Mouse (Mus musculus) T-helper 1 cell (primary cell): ENCODE measurements around the gene Atp5f1.
"Not testable (repeated sequence)": the region's sequence is repeated elsewhere in the genome, so short reads cannot be mapped to it uniquely, and the experiment has no call there.

Experiments used
- in situ Hi-C: fragments of 300-600 bp; cut with MboI, MseI; formaldehyde crosslinking; loops from one replicate; pipeline ENCODE4 v1.15.1; 2025; ENCODE audit warnings: high pct_unique_total_duplicates

Atp5f1 gene

DNA sequence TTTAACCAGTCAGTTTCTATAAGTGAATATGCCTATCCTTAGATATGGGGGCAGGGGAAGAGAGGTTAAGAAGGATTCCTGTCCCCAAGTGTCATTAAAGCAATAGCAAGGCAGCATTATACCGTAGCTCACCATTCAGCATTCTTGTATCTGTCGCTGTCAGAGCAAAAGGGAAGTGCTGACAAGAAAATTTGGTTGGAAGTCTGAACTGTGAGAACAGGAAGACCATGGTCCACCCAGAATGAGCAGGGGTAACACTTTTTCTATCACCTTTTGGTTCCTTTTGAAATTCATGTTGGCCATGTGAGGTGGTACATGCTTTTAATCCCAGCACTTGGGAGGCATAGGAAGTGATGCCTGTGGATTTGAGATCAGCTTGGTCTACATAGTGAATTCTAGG lies 28.8 kb downstream of the Atp5f1 start:
- in situ Hi-C loops, result no loop called here

- in situ Hi-C loops, result no loop called here
Observed at GRCm38 (mm10) chr3:105929821-105930220, 30.1 kb downstream of the Atp5f1 start.

DNA sequence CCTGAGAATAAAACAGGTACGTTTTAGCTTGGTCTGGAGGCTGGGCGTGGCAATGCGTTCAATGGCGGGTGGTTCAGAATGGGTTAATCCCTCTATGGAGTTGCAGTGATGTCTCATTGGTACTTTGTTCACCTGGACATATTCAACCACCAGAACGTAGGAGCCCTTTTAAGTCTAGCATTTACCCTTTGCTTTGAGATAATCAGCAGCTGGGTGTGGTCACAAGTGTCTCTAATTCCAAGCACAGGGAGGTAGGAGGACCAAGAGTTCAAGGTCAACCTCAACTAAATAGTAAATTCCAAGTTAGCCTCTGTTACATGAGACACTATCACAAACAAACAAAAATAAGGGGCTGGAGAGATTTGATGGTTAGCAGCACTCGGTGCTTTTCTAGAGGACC lies 31.1 kb downstream of the Atp5f1 start:
- in situ Hi-C loops, result no loop called here

DNA sequence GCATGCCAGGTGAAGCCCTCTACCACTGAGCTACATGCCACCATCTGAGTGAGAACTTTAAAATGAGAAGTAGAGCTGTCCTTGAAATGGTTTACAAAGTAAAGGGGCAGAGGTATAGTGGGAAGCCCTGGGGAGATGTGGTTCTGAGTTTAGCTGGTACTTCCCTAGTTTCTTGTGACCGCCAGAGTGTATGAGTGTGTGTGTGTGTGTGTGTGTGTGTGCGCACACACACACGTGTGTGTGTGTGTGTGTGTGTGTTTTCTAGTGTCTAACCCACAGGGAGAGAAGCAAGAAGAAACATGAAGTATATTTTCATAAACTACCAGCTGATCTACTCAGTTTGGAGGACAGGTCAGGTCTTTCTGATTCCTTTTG lies 31.7 kb downstream of the Atp5f1 start:
- in situ Hi-C loops, result no loop called here

- in situ Hi-C loops, result no loop called here
Observed at GRCm38 (mm10) chr3:105927561-105928194, 32.2 kb downstream of the Atp5f1 start.

DNA sequence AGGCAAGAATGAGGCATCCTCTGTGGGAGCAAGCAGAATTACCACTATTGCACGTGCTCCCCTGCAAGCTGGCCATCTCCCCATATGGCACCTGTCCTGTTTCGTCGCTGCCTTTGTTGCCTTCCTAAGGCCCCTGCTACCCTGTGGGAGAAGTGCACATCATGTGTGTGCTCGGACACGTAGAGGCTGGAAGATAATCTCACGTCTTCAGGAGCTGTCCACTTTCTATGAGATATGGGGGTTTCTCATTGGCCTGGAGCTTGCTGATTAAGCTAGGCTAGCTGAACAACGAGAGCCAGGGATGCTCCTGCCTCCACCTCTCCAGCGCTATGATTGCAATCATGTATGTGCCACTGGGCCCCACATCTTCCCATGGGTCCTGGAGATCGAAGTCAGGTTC lies 35.3 kb downstream of the Atp5f1 start:
- in situ Hi-C loops, result no loop called here

- in situ Hi-C loops, result no loop called here
Observed at GRCm38 (mm10) chr3:105921959-105922358, 37.9 kb downstream of the Atp5f1 start.

- in situ Hi-C loops, result not testable (repeated sequence)
Observed at GRCm38 (mm10) chr3:105920743-105921142, 39.2 kb downstream of the Atp5f1 start.

- in situ Hi-C loops, result loop anchor here (10.0 kb wide), 1 partner anchor 484 kb away; no protein-coding TSS in a partner anchor
Observed at GRCm38 (mm10) chr3:105918355-105918745, 41.5 kb downstream of the Atp5f1 start.

DNA sequence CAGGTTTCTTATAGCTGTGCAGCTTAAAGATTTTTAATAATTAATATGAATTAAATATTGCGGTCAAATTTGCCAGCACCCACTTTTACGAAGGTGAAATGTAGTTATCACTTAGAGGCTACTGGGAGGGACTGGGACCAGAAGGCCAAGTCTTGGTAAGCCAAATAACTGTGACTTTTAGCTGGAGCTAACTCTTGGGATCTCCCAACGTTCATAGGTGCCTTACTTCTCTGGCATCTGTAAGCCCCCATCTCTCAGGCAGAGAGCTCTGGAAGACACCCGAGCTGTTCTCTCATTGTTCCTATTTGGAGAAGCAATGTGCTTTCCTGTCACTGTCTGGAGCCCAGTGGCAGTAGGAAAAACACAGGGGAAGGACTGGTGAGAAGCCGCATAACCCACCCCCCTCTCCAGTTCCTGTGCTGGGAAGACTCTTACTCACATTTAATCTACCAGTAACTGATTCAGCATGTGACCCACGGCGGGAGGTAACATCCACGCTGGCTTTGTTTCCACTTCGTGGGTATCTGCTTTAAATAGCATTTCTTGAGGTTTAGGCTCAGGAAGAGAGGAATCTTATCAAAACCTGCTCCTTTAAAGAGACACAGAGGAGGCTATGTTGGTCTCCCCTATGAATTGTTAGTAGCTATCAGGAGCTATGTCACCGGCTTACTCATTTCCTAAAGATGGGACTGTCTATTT lies 42.1 kb downstream of the Atp5f1 start:
- in situ Hi-C loops, result loop anchor here (10.0 kb wide), 1 partner anchor 483 kb away; no protein-coding TSS in a partner anchor

- in situ Hi-C loops, result loop anchor here (10.0 kb wide), 1 partner anchor 482 kb away; no protein-coding TSS in a partner anchor
Observed at GRCm38 (mm10) chr3:105916455-105916854, 43.4 kb downstream of the Atp5f1 start.

GRCm38 (mm10) chr3:105915281-105915680 lies 44.6 kb downstream of the Atp5f1 start:
- in situ Hi-C loops, result loop anchor here (10.0 kb wide), 1 partner anchor 480 kb away; no protein-coding TSS in a partner anchor

- in situ Hi-C loops, result loop anchor here (10.0 kb wide), 1 partner anchor 479 kb away; no protein-coding TSS in a partner anchor
Observed at GRCm38 (mm10) chr3:105913839-105914681, 45.8 kb downstream of the Atp5f1 start.

DNA sequence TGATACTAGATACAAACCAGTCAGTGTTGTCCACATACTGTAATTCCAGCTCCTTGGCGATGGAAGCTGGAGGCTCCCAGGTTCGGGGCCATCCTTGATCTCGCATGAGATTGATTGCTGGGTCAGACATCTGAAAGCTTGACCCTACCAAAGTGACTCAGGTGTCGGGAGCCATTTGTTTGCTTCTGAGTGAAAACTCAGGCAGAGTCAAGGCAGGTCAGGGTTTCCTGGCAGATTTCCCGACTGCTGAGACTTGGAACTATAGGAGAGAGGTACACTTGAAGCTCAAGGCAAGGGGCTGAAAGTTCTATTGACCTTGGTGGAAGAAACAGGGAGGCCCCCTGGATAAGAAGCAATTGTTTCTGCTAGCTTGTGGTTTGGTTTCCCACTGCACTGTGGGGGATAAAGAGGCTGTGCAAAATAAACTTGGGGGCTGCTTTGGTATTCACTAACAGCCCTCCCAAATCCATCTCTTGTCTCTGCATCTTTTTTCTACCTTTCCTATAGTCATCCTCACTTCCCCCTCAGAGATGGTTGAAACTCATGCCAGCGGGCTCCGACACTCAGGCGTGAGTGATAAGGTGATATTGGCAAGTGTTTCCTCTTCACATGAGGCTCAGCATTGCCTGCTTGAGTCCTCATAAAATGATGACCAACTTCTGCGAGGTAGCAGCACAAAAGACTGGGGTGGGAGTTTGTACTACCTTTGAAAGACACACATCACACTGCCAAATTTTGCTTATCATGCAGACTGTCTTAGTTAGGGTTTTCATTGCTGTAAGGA lies 47.6 kb downstream of the Atp5f1 start:
- in situ Hi-C loops, result loop anchor here (10.0 kb wide), 1 partner anchor 477 kb away; no protein-coding TSS in a partner anchor

GRCm38 (mm10) chr3:105910519-105911190 lies 49.2 kb downstream of the Atp5f1 start:
- in situ Hi-C loops, result loop anchor here (10.0 kb wide), 1 partner anchor 476 kb away; no protein-coding TSS in a partner anchor

DNA sequence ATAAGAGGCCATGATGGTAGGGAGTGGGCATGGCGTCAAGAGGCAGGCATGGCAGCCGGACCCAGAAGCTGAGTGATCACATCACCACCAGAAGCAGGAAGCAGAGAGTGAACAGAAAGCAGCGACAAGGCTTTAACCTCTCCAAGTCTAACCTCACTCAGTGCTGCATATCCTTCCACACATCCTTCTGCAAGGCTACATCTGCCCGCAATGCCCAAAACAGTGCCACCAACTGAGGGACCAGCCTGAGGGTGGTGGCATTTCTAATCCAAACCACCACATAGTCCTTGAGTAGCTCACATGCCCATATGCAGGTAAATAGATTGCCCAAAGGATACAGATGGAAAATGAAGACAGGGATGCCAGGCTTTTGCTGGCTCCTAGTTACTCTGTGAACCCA lies 50.9 kb downstream of the Atp5f1 start:
- in situ Hi-C loops, result no loop called here

DNA sequence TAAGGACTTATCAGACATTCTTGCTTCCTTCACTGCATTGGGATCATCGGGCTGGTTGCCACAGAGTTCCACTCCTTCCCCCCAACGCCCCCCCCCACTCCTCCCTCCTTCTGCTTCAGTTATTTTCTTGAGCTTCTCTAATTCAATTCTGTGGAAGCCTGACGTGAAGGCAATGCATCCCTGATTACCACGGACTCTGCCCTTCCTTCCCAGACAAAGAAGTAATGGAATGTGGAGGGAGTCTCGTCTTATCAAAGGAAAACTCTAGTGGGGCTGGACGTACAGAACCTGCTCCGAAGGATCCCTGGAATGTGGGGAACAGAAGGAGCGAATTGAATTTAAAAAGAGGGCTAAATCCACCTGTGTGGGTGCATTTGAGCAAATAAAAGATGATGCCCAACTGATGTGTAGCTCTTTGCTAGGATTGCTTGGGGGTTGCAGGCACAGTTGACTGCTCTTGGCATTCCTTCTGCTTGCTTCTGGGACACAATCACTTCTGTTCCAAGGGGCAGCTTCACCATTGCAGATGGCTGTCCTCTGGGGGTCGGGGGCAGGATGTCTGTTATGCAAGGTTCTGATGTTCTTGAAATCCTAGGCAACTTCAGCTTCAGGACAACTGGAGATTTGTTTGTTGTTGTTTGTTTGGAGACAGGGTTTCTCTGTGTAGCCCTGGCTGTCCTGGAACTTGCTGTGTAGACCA lies 51.8 kb downstream of the Atp5f1 start:
- in situ Hi-C loops, result no loop called here

- in situ Hi-C loops, result no loop called here
Observed at GRCm38 (mm10) chr3:105904721-105905120, 55.2 kb downstream of the Atp5f1 start.

DNA sequence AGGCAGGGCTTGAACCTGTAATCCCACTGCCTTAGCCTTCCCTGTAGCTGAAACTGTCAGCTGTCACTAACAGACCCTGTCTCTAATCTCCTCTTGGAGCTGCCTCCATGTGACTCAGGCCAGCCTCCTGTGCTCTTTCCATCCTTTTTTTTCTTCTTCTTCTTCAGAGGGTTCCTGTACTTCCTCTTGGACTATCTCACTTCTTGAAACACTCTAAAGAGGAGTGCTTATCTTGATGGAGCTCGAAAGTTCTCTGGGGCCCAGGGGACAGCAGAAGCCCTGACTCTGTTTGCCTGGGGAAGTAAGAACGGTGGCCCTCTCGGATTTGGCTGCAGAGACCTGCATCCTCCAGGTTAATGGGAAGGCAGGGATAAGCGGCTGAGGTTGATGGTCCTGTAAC lies 55.7 kb downstream of the Atp5f1 start:
- in situ Hi-C loops, result no loop called here

GRCm38 (mm10) chr3:105901468-105901867 lies 58.4 kb downstream of the Atp5f1 start:
- in situ Hi-C loops, result no loop called here
